Mouse (Mus musculus) A20 (cell line): Measurements from ENCODE around the gene Cngb1.
A peak's percentile ranks its signal among the peaks of the same experiment; 100 is the strongest.

ENCODE experiments used
- DNase-seq: peaks from one replicate; pipeline ENCODE4 v3.0.0-alpha.2; 2011; ENCODE audit warnings: low read depth, low spot score

Cngb1 gene

DNA sequence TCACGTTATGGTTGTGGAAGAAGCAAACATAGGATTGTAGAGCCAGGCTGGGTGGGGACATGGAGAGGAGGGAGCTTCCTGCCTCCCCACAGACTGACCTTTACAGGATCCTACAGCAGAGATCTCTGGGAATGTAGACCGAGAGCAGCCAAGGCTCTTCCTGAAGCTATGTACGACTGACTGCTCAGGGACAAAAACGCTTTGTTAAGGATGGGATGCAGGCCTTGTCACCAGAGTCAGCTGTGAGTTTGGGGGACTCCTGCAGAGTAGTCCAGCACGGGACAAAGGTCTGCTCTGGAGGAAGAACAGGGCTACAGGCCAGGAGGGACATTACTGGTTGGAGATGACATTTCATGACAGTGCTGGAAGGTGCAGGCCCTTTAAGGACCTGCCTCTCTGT is 18.3 kb upstream of the Cngb1 start:
- no peak for DNase-seq

DNA sequence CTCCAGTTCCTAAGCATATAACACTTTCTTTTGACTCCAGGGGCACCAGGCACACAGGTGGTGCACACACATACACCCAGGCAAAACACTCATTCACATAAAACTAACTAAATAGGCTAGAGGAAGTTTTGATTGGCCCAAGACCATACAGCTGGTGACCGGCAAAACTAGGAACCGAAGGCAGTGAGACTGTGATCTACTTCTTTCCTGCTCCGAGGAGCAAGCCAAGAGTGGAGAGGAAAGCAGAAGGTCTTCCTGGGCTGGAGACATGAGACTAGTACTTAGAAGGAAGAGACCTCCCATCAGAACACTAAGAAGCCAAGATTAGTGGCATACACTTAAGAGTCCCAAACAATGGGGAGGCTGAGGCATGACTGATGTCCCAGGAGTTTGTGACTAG is 16.8 kb upstream of the Cngb1 start:
- DNase-seq: no peak

DNA sequence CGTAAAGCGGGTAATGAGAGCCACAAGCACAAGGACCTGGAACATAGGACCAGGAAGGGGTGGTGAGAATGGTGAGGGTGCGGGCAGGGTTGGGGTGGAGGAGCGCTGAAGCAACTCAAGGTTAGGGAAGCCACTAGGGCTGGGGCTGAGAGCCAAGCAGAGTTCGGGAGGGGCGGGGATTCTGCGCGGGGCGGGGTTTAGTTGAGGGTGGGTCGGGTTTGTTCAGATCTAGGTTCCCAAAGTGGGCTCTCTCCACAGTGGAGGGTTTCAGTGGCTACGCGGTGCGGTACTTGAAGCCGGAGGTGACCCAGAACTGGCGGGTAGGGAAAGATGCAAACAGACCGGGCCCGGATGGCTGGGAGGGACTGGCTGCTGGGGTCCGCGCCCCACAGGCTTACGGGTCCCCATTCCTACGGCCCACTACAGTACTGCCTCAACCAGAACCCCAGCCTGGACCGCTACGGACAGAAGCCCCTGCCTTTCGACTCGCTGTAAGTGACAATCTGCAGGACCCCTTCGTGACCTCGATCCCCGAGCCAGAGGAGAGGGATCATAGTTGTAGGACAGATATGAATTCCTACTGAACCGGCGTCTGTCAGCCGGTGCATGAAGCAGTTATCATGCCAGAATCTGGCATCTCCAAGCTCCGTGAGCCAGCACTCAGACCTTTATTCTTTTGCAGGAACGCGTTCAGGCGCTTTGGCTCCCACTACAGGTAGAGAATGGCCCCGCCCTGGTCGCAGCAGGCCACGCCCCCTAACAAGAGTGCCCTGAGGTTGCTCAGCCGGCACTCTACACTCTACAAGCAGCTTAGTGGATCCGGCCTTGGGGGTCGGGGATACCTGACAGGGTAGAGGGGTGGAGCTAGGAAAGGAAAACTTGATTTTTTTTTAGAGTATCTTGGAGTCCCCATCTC is 14.1 kb upstream of the Cngb1 start:
- DNase-seq: no peak

DNA sequence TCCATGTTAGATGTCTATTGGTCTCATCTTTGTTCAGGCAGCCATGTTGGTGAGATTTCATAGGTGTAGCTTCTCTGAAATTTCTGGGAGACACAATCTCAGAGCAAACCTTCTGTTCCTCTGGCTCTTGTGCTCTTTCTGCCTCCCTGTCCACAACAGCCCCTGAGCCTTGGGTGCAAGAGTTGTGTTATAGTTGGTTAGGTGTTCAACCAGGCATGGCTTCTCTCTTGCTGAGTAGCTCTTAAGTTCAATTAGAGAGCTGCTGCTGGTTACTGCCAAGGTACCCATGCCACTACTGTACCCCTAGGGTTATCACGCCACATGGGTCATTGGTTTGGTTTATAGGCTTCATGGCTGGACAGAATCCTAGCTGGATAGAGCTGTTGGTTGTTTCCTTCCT is 9.0 kb upstream of the Cngb1 start:
- DNase-seq: no peak

DNA sequence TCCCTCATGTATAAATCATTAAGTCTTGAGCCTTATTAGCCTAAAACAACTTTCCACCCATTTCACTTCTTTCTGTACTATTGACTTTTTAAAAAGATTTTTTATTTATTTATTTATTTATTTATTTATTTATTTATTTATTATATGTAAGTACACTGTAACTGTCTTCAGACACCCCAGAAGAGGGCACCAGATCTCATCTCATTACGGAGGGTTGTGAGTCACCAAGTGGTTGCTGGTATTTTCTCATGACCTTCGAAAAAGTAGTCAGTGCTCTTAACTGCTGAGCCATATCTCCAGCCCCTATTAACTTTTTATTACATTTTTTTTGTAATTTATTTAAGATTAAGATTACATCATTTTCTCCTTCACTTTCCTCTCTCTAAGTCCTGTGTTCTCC is 8.3 kb upstream of the Cngb1 start:
- no peak for DNase-seq

DNA sequence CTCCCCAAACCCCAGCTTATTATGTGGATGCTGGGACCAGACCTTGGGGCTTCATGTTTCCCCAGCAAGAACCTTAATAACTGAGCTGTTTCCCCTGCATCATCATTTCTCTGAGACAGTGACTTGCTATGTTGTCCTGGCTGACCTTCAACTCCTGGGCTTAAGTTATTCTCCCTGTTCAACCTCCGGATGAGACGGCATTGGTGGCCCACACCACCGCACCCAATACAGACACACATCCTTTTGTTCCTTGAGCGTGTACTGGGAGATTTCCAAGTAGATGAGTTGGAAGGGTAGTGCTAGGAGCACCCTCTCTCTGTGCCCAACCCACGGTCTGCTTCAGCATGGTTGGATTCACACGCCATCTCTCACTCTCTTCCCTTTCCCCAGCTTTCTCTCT is 7.5 kb upstream of the Cngb1 start:
- no peak for DNase-seq

DNA sequence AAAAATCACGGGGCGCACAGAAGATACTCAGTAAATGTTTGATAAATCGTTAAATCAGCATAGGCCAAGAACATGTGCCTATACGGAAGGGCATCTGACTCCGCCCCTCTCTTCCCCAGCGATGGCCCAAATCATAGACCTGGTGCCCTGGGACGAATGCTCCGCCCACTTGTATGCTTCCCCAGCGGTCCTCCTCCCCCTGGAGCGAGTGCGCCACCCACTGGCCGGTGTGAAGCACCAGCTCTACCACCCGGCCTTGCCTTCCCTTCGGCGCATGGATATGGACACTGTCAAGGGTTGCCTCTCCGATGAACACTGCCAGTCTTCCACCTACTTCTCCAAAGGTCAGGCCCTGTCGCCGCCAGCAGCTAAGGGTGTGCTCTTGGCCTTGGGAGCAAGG is 6.5 kb upstream of the Cngb1 start:
- peak; percentile 34 for DNase-seq

DNA sequence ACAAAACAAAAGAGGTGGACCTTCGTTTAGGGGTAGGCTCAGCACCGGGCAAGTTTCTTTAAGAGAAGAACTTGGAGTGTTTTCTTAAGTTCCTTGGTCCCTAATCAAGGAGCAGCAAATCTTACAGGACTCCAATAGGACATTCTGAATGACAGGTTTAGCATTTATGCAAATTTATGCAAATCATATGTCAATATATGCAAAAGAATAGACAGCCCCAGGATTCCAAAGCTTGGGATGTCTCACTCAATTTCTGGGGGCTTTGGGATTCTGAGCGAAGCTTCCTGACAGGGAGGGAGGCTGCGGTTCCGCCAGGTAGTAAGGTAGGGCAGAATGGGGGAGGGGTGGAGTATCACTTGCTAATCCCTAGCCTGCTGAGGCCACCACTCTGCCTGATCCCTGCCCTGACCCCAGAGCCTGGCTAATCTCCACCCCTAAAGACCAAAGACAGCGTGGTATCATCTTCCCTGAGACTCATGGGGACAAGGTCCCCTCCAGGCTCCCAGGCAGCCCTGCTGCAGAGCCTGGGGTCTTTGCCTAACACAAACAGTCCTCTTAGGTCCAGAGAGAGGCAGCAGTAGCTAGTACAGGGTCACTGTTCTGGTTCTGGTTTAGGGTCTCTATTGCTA is 4.1 kb upstream of the Cngb1 start, which contains the start of gene Tepp:
Gene Tepp, plus strand, starts transcription at position 225 of the 629 bp plus-strand sequence.
- no peak for DNase-seq

DNA sequence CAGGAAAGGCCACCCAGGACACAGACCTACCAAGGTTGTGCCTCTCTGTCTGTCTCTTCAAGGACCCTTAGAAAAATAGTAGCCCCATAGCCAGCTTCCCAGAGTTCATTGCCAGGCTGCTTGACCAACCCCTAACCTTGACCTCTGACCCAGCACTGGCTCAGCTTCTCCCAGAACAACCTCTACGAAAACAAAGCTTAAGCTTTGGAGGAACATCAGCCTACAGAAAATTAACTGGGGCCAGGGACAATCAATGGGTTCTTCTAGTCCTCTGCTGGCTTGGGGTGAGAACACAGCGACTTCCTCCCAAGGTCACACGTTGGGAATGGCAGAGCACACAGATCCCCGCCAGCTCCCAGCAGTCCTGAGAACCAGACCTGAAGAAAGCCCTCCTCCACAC is 859 bp downstream of the Cngb1 start:
- no peak for DNase-seq

DNA sequence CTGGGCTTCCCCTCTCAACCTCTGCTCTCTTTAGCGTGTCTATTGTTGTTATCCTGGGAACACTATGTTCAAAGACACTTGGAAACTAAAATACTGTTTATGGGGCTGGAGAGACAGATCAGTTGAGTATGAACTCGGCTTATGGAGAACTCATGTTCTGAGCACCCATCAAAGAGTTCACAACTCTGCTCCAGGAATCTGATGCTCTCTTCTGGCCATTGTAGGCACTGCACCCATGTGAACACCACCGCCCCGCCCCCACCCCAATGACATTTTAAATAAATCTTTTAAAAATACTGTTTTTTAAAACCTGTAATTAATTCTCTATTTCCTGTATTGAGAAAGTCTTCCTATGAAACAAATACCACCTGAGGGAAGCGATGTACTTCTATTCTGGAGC is 4.0 kb downstream of the Cngb1 start:
- DNase-seq: peak; percentile 58

DNA sequence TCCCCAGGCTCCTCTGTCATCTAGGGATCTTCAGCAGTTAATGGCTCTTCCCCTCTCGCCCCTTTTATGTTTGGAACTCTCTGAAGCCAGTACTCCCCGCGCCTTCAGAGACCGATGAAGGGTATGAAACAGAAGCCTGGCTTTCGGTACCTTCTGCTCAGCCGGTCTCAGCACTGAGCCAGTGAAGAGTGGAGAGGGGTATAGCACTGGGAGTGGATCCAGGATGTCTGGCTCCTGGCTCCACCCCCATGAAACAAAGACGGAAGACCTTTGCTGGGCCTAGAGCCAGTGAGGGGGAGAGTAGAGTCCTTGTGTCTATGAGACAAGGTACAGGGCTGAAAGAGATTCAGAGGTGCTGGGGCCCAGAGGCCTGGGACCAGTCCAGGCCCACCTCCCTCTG is 12.5 kb downstream of the Cngb1 start:
- no peak for DNase-seq

DNA sequence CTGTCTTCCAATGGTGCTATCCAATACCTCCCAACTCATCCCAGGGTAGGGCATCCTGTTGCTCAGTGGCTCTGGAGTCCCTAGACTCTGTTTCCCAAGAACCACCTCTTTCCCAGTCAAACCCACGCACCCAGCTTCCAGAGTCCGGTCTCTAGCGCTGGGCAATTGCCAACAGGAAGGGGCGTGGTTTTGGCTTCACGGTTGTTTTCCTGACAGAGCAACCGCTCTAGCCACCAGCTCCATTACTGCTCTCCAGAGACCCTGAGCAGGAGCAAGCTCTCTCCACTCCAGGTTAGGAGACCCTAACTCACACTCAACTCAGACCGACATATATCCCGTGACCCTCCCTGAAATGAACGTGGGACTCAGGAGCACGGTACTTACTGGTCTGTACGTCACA is 13.2 kb downstream of the Cngb1 start:
- DNase-seq: no peak

DNA sequence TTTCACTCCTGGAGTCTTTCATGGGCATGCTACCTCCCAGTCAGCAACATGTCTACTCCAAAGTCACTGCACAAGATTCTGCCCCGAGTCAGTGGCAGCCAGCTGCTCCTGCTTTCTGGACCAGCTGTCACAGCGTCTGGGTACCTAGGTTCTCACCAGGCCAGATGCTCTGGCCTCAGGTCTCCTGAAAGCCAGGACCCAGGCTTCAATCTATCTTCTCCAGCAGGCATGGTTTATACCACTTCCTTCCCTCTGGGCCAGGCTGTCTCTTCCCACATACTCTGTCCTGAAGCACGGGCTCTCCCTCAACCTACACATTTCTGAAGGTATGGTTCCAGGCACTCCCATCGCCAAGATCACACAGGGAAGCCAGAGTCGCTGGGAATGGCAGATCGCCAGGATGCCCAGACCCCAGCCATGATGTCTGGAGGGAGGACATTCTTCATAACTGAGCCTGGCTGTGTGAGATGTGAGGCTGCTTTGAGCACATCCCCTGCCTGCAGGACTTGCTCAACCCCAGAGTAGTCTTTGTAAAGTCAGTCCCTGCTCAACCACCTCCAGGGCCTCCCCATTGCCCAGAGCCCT is 17.2 kb downstream of the Cngb1 start:
- DNase-seq: no peak

DNA sequence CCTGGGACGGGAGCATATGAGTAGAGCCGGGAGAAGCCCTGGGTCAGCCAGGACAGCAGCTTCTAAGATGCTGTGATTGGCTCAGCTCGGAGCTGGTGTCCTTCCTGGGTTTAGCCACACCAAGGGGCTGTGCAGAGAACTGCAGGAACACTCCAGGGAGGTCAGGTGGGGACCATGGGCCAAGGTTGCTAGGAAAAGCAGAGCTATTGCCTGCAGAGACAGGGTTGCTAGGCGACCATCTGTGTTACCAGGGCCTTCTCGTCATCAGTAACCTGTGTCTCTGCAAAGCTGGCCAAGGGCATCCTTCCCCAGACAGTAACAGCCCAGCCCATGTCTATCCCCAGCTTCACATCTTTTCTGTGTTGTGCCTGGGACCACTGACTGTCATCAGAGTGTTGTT is 24.9 kb downstream of the Cngb1 start:
- DNase-seq: no peak

DNA sequence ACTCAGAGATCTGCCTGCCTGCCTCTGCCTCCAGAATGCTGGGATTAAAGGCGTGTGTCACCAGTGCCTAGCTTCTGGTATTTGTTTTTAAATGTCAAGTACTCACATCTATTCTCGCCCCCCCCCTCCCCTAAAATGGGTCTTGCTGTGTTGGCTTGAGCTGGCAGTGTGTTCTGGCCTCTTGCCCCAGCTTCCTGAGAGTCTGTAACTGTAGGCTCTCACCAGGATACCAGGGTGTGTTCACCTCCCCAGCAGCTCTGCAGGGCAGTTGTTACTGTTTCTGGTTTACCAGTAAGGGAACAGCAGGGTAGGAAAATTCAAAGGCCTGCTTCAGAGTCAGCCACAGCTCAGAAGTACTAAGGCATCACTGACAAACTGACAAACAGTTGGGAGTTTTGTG is 33.5 kb downstream of the Cngb1 start:
- no peak for DNase-seq

DNA sequence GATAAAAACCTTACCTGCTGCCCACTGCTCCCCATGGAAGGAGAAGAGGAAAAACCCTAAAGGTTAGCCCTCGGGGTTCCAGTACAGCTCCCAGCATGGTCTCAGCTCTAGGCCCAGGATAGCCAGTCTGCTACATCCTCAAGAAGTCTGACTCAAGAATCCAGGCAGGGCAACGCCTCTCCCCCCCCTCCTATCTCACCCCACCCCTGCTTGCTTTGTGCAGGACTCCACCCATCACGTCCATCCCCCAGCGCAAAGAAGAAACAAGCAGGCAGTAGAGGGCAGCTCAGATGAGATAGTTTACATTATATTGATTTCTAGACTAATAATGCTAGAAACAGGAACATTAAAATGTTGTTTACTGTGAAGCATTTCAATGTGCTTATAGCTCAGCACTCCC is 34.5 kb downstream of the Cngb1 start:
- DNase-seq: no peak

DNA sequence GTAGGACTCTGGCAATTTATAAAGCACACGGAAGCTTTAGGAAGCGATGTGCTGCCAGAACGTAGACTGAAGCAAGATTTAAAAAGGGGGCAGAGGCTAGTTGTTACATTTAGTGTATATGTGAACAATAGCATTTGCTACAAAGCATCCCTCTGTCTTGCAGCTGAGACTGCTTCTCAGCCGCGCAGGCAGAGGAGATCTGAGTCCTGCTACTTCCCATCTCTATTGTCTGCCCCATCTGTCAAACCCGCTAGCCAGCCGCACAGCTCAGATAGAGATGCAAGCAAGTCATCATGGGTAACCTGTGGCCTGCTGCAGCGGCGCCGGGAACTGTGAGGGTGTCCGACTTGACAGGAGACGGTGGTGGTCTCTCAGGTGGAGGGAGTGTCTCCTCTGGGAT is 35.9 kb downstream of the Cngb1 start:
- DNase-seq: no peak

DNA sequence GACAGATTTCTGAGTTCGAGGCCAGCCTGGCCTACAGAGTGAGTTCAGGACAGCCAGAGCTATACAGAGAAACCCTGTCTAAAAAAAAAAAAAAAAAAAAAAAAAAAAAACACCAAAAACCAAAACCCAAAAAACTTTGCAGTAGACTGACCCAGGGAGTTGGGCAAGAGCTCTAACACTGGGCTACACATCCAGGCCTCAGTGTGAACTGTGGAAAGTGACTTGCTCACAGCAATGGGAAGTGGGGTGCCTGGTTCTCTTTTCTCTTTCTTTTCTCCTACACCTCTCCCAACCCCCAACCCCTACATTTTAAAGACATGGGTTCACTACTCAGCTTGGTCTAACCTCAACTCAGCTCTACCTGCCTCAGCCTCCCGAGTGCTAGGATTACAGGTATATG is 44.2 kb downstream of the Cngb1 start:
- no peak for DNase-seq

DNA sequence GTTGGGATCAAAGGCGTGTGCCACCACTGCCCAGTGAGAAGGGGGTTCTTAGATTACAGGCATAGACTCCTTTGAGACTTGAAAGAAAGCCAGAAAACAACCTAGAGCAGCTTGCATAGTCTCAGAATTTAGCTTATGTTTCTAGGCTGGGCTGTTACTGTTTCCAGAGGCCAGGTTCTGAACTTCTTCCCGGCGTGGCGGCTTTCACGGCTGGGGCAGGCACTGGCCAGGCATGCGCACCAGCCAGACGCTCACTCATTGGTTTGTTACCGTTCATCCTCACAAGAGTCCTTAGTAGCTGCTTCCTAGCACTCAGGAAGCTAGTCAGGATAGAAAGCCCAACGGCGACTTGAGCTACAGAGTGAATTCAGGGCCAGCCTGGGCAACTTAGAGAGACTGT is 50.8 kb downstream of the Cngb1 start:
- no peak for DNase-seq

DNA sequence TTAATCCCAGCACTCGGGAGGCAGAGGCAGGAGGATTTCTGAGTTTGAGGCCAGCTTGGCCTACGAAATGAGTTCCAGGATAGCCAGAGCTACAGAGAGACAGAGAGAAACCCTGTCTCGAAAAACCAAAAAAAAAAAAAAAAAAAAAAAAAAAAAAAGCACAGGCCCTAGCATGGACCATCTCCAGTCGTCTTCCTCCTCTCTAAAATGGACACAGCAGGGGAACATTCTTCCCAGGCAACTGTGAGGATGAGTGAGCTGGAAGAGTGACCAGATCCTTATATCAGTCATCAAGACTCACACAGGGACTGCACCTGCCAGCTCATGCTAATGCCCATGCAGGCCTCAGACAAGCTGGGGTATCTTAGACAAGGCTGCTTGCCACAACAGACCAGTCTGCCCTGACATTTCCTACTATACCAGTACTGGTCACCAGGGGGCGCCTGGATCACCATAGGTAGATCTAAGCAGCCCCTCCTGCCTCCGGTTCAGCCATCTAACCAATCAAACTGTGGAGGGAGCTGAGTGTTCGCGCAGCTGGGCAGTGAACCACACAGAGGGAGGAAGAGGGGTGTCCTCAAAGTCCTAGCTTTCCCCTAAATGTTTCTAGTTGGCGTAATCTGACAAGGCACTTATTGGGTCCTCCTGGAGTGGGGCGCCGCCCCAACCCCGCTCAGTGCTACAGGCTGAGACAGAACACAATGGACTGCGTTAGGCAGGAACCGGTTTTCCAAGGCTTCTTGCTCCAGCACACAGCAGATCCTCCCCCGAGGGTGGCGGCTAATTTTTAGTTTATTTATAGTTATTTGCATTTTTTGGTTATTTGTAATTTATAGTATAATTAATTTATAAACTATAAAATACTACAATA is 51.6 kb downstream of the Cngb1 start:
- DNase-seq: peak; percentile 96

DNA sequence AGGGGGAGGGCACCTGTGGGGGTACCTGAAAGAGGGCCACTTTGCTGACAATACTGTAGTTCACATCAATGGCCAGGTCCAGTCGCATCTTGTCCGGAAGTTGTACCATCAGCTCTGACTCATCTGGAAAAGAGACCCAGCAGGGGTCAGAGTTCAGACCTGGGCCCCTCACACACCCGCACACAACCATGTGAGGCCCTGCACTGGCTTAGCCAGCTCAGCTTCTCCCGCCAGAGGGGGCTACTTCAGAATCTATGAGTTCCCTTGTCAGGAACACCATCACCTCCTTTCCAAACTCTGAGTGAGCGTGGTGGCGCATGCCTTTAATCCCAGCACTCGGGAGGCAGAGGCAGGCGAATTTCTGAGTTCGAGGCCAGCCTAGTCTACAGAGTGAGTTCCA is 54.3 kb downstream of the Cngb1 start:
- no peak for DNase-seq

DNA sequence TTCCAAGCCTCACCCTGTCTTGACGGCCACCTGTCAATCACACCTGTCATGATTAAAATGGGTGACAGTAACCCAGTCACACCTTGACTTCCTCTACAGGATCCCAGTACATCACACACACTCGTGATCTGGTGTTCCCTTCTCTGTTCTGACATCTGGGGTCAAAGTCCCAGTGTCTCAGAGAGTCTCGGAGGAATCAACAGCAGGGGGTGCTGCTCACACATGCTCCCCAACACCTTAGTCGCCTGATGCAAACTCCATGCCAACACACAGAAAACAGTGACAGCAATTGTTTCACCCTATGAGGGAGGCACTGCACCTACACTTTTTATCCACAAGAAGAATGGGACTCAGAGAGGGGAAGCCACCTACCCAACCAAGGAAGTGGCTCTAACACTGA is 56.5 kb downstream of the Cngb1 start:
- DNase-seq: peak; percentile 47
